Mouse (Mus musculus): ENCODE results near the gene H2al2b.
"Not testable (repeated sequence)": the region's sequence is repeated elsewhere in the genome, so short reads cannot be mapped to it uniquely, and the experiment has no call there.

H2al2b gene

DNA sequence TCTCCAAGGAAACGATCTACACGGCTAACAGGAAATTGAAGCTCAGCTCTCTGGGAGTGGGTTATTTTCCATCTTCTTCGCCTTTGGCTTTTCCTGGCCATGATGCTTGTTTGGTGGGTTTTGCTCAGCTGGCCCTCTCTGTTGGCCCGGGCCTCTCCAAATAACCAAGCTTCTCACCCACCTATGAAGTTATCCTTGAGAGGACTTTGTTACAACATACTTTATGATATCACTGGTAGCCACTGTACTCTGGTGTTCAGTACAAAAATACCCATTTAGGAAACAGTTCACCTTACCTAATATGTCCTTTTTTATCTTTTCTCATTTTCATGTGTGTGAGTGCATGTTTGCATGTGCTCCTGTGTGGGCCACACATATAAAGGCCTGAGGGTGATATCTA is at the start of gene H2al2b:
Gene H2al2b (minus strand): TSS at position 101 of the 400 bp plus-strand sequence.
- DNase-seq = not testable (repeated sequence)
